Comparison of ENCODE assay signal across 20 mouse cellular contexts in the genomic region with DNA sequence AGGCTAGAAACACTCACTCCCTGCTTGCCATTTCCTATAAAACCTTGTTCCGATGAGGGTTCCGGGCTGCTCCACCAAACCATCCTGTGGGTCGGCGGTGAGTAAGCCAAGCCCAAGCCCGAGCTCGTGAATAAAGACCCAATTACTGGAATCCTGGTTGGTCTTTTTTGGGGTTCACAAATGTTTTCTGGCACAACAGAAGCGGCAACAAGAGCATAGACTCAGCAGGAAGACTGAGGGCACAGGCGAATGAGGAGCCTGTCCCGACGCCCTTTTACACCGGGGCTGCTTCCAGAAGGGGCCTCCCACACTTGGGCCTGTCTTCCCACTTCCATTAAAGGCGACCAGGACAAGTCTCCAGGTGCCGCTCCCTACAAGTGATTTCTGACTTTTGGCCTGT. TPM values are rescaled to one million over a fixed set of nuclear protein-coding genes. Genes with fewer than 3 reads are reported as not detected.
A peak's percentile ranks its signal among the peaks of the same experiment; 100 is the strongest.
DNase-seq lines count a peak whose midpoint lies in the region; TF ChIP-seq lines count a peak whose summit lies in the region.
"Had no signal": no experiment of that assay in that cellular context is flagged by ENCODE, and none has a peak within 500 bp of the region (broad histone marks: within the 10 kb centered on the region; RNA-seq: fewer than 3 reads in every experiment).

No protein-coding gene starts in this region.

- H3K9me3 ChIP-seq in E14TG2a.4 (ENCODE audit: low read length) = no peaks in the 10 kb centered on the region
- no peaks in the 10 kb centered on the region for H3K9me3 ChIP-seq in ES-E14 (ENCODE audit: control insufficient read depth, insufficient read depth, low read depth, low read length)
- H3K9me3 ChIP-seq: embryonic facial prominence, embryonic 10.5 days; embryonic facial prominence, embryonic 12.5 days; forebrain, embryonic 13.5 days; forebrain, embryonic 15.5 days had no signal

- H3K4me1 ChIP-seq in E14TG2a.4 (replicated peaks; ENCODE audit: low read depth, low read length) (peaks cover 76% of the 10 kb centered on the region), ES-E14 (ENCODE audit: control insufficient read depth in 2 of 2, insufficient read depth in 2 of 2, low read length in 2 of 2, poor library complexity in 1 of 2) (peaks cover 4 to 22% of the 10 kb centered on the region in 2 experiments)
- H3K4me1 ChIP-seq: embryonic facial prominence, embryonic 12.5 days; forebrain, embryonic 13.5 days had no signal

- intact Hi-C loops in heart, postnatal 36 days (cut with DNase I) = loop anchor here (5.0 kb wide), 1 partner anchor 225 kb away; no protein-coding TSS in a partner anchor

- peak; percentile 87 for DNase-seq in heart, adult 11 months
- no peak for DNase-seq in heart, postnatal 36 days
- DNase-seq in ES-E14 (ENCODE audit: low read depth, low spot score) = no peak
- DNase-seq in adrenal gland, postnatal 14 days = no peak
- DNase-seq: adrenal gland, adult 2 months; adrenal gland, postnatal 10 days; adrenal gland, postnatal 36 days; B cell, adult 2 months; cerebellum, adult 11-12 months; cerebellum, adult 2 months; cerebellum, adult 9-10 months; cerebellum, postnatal 10 days; cerebellum, postnatal 25 days; forebrain, postnatal 0 days had no signal

- no peak for TF ChIP-seq CTCF in E14TG2a.4 (conservative IDR thresholded peaks at IDR 0.05; ENCODE audit: low read length)

- peak overlapping the region; percentile 57 for H3K9ac ChIP-seq in ES-E14 (ENCODE audit: insufficient read depth, low read depth, low read length, poor library complexity, severe bottlenecking)
- H3K9ac ChIP-seq: embryonic facial prominence, embryonic 12.5 days; forebrain, embryonic 13.5 days; forebrain, embryonic 15.5 days; forebrain, postnatal 0 days had no signal

- H3K4me3 ChIP-seq in E14TG2a.4 (replicated peaks; ENCODE audit: low read length) (peak overlapping the region; percentile 53), ES-E14 (ENCODE audit: insufficient read depth in 1 of 2, low read depth in 1 of 2, low read length in 2 of 2, poor library complexity in 1 of 2, severe bottlenecking in 1 of 2) (peak overlapping the region; percentile 12 to 29; a peak in 2 of 4 replicates)
- H3K4me3 ChIP-seq: embryonic facial prominence, embryonic 10.5 days; embryonic facial prominence, embryonic 12.5 days; forebrain, embryonic 13.5 days; forebrain, embryonic 15.5 days had no signal

- H3K36me3 ChIP-seq in E14TG2a.4 (ENCODE audit: insufficient read depth, low read length) (no peaks in the 10 kb centered on the region), ES-E14 (ENCODE audit: control insufficient read depth, insufficient read depth, low read length, poor library complexity, severe bottlenecking) (no peaks in the 10 kb centered on the region)
- H3K36me3 ChIP-seq: embryonic facial prominence, embryonic 10.5 days; embryonic facial prominence, embryonic 12.5 days; forebrain, embryonic 15.5 days had no signal

- H3K27ac ChIP-seq in ES-E14 (ENCODE audit: insufficient read depth, low read depth, low read length, poor library complexity, severe bottlenecking) = no peak overlapping the region
- H3K27ac ChIP-seq: embryonic facial prominence, embryonic 10.5 days; embryonic facial prominence, embryonic 12.5 days; forebrain, embryonic 13.5 days; forebrain, embryonic 15.5 days had no signal

- in situ Hi-C loops in ES-E14 (cut with MboI; ENCODE audit: low sequenced_read_pairs in 2 of 2, unreplicated experiment in 2 of 2) = loop anchor here in 1 of 2 experiments (10.0 kb wide), 1 partner anchor 292 kb away; no protein-coding TSS in a partner anchor

- H3K27me3 ChIP-seq in E14TG2a.4 (ENCODE audit: insufficient read depth, low read length) = no peaks in the 10 kb centered on the region
- H3K27me3 ChIP-seq: CH12.LX; embryonic facial prominence, embryonic 12.5 days; forebrain, embryonic 13.5 days; forebrain, embryonic 15.5 days had no signal

TF ChIP-seq in ES-E14, 5 proteins besides CTCF, POLR2A, EP300 and RAD21:
- TF ChIP-seq HCFC1 (IDR thresholded peaks at IDR 0.05; ENCODE audit: borderline replicate concordance, insufficient read depth, low read length) = no peak
- no peak for TF ChIP-seq ZC3H11A (IDR thresholded peaks at IDR 0.05; ENCODE audit: borderline replicate concordance, low read depth, low read length)
- no peak for TF ChIP-seq MAFK (IDR thresholded peaks at IDR 0.05; ENCODE audit: insufficient read depth, low read depth, low read length)
- no peak for TF ChIP-seq ZNF384 (IDR thresholded peaks at IDR 0.05; ENCODE audit: low read depth, low read length)
- no peak for TF ChIP-seq CHD2 (IDR thresholded peaks at IDR 0.05; ENCODE audit: low read depth, low read length)

RNA-seq across cellular contexts. Expression of a gene that starts 37.9 kb away (rescaled TPM):
- 10 to 100 TPM; 59.2 to 65.2 TPM for total RNA-seq in heart, postnatal 36 days (2021)
- total RNA-seq in ES-E14 (2012; rRNA removed) = 143 and 195 TPM in 2 replicates
- 124 and 125 TPM in 2 replicates for total RNA-seq in adrenal gland, postnatal 14 days (2021)

RNA-seq across cellular contexts. Expression of a gene that starts 37.9 kb away (rescaled TPM):
- 1 to 10 TPM; 8.7 to 9.1 TPM for total RNA-seq in heart, postnatal 36 days (2021)
- total RNA-seq in ES-E14 (2012; rRNA removed) = 15.4 and 19.1 TPM in 2 replicates
- 25.0 and 26.2 TPM in 2 replicates for total RNA-seq in adrenal gland, postnatal 14 days (2021)

RNA-seq across cellular contexts. Expression of a gene that starts 59.4 kb away (rescaled TPM):
- 10 to 100 TPM; 19.5 to 23.2 TPM for total RNA-seq in heart, postnatal 36 days (2021)
- 24.2 and 27.4 TPM in 2 replicates for total RNA-seq in ES-E14 (2012; rRNA removed)
- 22.5 and 24.4 TPM in 2 replicates for total RNA-seq in adrenal gland, postnatal 14 days (2021)
